Mouse (Mus musculus) lung, postnatal 14 days (tissue): Measurements from ENCODE around the gene Rxrb.
A peak's percentile ranks its signal among the peaks of the same experiment; 100 is the strongest.

Experiments used
- DNase-seq: peaks from one replicate; pipeline ENCODE4 v3.0.0; 2021

Rxrb gene

DNA sequence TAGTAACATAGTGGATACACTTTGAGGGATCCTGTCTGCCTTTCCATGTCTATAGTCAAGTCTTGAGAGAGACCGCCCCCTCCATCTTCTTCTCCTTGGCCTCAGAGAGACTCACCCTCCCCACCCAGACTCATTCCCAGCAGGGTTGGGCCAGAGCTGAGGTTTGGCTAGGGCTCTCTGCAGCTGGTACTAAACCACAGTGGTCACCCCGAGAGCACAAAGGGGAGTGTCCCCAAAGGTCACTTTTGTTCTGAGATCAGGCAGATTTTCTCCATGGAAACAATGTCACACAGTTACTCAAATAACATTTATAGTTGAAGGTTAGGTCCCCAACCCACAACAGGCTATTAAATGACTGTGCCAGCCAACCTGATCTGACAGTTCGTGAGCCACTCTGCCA, 37.3 kb downstream of the Rxrb start:
- DNase-seq, result no peak

DNA sequence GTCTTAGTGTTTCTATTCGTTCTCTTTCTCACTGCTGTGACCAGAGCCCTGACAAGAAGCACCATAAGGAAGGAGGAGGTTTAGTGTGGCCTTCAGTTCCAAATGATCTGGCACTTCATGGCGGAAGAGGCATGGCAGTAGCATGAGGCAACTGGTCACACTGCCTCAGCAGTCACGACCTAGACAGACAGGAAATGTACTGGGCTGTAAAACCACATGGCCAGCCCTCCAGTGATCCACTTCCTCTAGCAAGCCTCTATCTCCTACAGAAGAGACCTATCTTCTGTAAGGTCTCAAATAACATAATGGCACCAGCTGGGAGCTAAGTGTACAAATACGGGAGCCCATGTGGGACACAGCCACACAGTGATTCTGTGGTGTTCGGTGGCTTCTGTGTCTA, 40.5 kb downstream of the Rxrb start:
- DNase-seq, result no peak

DNA sequence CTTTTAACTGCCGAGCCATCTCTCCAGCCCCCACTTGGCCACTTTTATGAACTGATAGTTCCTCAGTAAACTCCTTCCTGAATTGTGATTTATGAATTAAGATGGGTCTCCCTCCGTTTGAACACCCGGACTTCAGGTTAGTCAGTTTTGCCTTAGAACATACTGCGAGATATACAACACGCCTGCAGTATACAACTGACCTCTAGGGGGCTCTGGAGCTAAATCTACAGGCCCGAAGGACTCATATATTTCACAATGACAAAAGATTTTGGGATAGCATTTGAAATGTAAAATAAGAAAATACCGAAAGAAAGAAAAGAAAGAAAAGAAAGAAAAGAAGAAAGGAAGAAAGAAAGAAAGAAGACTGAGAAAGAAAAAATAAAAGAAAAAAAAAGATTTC, 43.7 kb downstream of the Rxrb start:
- peak; percentile 85 for DNase-seq

DNA sequence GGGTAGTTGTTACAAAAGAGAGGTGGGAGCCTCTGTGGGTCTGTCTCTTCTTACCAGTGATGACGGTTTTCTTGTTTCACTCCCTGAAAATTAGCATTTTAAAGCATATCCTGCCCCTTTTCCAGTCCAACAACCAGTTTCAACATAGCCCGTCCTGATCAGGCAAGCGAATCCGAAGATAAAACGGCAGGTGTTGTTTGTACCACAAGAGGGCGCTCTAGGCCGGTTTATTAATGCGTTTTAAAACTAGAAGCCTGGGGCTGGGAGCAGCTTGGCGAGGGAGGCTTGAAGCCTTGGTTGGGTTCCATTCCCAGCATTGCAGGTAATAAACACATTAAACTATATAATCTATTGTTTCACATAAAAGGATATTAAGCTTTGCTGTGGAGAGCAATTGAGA, 45.9 kb downstream of the Rxrb start:
- DNase-seq, result peak; percentile 83

DNA sequence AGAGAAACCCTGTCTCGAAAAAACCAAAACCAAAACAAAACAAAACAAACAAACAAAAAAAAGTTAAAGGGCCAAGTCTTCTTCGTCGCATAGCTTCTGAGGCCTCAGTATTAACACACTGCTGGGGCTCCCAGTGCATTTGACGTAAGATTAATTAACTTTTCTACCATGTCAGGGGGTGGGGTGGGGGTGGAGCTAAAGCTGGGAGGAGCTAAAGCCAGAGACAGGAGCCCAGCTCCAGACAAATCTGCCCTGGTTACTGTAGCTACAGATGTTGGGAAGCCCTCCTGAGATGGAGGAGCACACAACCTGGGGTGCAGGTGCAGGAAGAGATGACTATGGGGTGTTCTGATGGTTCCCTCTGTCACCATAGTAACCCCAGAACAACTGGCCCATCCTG, 46.5 kb downstream of the Rxrb start:
- no peak for DNase-seq

DNA sequence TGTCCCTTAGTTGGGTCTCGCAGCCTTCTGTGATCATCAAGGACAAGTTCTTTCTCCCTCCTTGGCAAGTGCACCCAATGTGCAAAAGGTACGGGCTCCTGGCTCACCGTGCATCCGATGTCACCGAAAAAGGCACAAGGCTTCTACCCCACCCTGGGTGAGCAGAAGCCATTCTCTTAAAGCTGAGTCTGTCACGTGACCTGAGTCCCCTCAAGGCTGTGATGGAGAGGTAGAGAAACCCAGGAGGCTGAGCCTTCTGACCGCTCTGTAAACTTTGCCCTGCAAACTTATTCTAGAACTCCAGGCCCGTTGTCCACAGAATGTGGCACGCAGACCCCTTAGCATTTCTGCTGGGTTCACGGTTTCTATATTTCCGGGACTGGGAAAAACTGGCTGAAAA, 47.4 kb downstream of the Rxrb start:
- no peak for DNase-seq

DNA sequence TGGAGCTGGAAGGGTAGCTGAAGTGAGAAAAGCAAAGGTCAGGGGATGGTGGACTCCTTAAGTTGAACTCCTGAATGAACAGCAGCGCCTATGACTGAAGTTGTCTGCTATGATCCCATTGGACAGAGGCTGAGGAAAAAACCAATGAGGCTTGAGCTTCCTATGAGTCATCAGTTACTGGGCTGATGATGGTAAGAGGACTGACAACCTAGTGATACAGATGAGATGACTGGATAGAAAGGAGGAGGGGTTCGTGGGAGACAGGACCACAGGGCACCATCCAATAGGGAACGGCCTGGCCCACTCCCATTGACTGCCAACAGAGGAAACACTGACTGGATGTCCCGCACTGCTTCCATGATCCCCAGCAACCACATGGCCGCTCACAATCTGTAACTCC, 48.0 kb downstream of the Rxrb start:
- peak; percentile 28 for DNase-seq

DNA sequence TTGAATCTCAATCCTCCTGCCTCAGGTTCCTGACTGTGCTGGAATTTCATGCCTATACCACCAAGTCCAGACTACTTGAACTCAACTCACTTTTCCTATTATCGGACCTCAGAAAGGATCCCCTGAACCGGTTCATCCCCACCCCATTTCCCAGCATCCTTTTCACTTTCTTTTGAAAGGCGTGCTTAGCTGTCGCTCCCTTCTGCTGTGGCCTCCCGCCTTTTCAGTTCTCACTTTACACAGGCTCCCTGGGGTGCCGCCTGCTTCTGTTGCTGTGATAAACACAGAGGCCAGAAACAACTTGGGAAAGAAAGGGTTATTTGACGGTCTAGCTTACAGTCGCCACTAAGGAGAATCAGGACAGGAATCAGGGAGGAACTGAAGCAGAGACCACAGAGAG, 51.5 kb downstream of the Rxrb start:
- DNase-seq, result no peak

DNA sequence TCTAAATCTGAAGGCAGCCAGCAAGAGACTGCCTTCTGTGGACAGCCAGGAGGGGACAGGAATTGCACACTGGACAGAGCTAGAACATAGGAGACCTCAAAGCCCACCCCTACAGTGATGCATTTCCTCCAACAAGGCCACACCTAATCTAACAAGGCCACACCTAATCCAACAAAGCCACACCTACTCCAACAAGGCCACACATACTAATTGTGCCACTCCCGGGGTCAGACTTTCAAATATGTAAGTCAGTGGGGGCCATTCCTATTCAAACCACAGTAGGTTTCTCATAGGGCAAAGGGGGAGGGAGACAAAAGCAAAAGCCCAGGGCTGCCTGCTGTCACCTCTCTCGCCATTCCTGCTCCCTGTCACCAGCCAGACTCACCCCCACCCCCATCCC, 55.8 kb downstream of the Rxrb start:
- DNase-seq, result no peak
